Mouse (Mus musculus) C2C12 (cell line): ENCODE measurements at regions not wholly inside any gene's neighbourhood (a gene's known extent, or its start where the extent isn't known, plus 50 kb on each side); places are given as distances from the start of the nearest gene placed in this dataset.

Experiments used
- H3K27me3 ChIP-seq: one replicate; pipeline ENCODE4 v1.6.1; 2011; ENCODE audit not compliant: control insufficient read depth, insufficient read depth, insufficient read length
- H3K36me3 ChIP-seq: one replicate; pipeline ENCODE4 v1.6.1; 2011; ENCODE audit not compliant: control insufficient read depth, insufficient read depth
- H3K4me3 ChIP-seq: one replicate; pipeline ENCODE4 v1.5.1; 2011; ENCODE audit warnings: mild to moderate bottlenecking, control low read depth; ENCODE audit not compliant: poor library complexity, insufficient read depth, severe bottlenecking
- H3K79me2 ChIP-seq: one replicate; pipeline ENCODE4 v1.6.1; 2011; ENCODE audit not compliant: control insufficient read depth, insufficient read depth
- H3K79me3 ChIP-seq: one replicate; pipeline ENCODE4 v1.6.1; 2011; ENCODE audit warnings: low read depth, control low read depth
- H3ac ChIP-seq: one replicate; pipeline ENCODE3; 2011; ENCODE audit warnings: low read depth; ENCODE audit not compliant: control insufficient read depth, insufficient read length
- CEBPB ChIP-seq: IDR thresholded peaks from one replicate; pipeline ENCODE4 v1.6.1; 2011; ENCODE audit warnings: low read depth, mild to moderate bottlenecking, control low read depth, moderate library complexity
- CTCF ChIP-seq: IDR thresholded peaks from one replicate; pipeline ENCODE4 v1.5.1; 2011; ENCODE audit not compliant: control insufficient read depth, insufficient read depth, insufficient read length
- FOSL1 ChIP-seq: IDR thresholded peaks from one replicate; pipeline ENCODE4 v1.8.0; 2011; ENCODE audit warnings: mild to moderate bottlenecking, low read length; ENCODE audit not compliant: poor library complexity, insufficient read depth, severe bottlenecking
- MAX ChIP-seq: IDR thresholded peaks from one replicate; pipeline ENCODE4 v1.6.1; 2011; ENCODE audit warnings: mild to moderate bottlenecking, control low read depth
- MYOD1 ChIP-seq: IDR thresholded peaks from one replicate; pipeline ENCODE4 v1.6.1; 2011; ENCODE audit warnings: low read depth; ENCODE audit not compliant: control insufficient read depth, insufficient read length
- MYOG ChIP-seq: IDR thresholded peaks from one replicate; pipeline ENCODE4 v1.6.1; 2011; ENCODE audit not compliant: control insufficient read depth, insufficient read length; ENCODE audit errors: extremely low read depth
- USF1 ChIP-seq: IDR thresholded peaks from one replicate; pipeline ENCODE4 v1.6.1; 2011; ENCODE audit warnings: low read depth, mild to moderate bottlenecking, control low read depth, moderate library complexity

DNA sequence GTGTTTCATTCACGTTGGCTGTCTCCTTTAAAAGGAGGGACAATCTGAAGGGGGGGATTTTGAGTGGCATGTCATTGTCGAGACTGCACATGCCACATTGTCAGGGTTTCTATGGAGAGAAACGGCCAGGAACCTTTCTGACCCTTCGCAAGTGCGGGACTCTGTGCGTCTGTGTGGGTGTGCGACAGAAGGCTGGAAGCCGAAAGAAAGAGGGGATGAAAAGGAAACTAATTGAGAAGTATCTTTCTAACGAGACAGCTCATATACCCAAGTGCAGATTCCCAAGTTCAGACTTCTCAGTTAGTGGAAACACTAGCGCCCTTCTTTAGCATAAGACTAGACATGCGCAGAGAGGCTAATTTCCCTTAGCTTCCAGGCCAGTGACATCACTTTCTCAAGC, 421.4 kb downstream of the Gm10295 start:
- no peak overlapping the region for H3ac ChIP-seq
- TF ChIP-seq MYOG (no peak), FOSL1 (no peak)
- no peaks in the 10 kb centered on the region for H3K79me2 ChIP-seq
- H3K4me3 ChIP-seq, result no peak overlapping the region
- no peaks in the 10 kb centered on the region for H3K79me3 ChIP-seq
- H3K27me3 ChIP-seq, result no peaks in the 10 kb centered on the region
- H3K36me3 ChIP-seq, result no peaks in the 10 kb centered on the region

DNA sequence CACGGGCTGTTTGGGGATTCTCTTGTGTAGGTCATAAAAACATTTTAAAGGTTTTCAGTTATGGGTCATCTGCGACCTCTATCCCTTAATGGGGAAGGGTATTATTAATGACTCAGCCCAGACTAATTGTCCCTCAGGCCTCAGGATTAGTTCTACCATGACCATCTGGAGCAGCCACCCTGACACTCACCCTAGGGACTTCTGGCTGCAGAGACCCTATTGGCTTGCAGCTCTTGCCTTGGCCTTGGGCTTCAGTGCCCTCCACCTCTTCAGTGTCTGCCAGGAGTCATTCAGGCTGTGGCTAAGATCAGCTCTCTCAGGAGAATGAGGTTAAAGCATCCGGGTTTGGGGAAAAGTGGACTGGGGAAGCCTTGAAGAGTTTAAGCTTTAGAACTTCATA, 423.3 kb downstream of the Gm10295 start:
- no peaks in the 10 kb centered on the region for H3K36me3 ChIP-seq
- H3K4me3 ChIP-seq, result no peak overlapping the region
- no peaks in the 10 kb centered on the region for H3K79me2 ChIP-seq
- H3K27me3 ChIP-seq, result no peaks in the 10 kb centered on the region
- no peaks in the 10 kb centered on the region for H3K79me3 ChIP-seq
- no peak overlapping the region for H3ac ChIP-seq
- TF ChIP-seq CEBPB (no peak), MYOD1 (no peak), USF1 (no peak), CTCF (no peak), MYOG (no peak)

DNA sequence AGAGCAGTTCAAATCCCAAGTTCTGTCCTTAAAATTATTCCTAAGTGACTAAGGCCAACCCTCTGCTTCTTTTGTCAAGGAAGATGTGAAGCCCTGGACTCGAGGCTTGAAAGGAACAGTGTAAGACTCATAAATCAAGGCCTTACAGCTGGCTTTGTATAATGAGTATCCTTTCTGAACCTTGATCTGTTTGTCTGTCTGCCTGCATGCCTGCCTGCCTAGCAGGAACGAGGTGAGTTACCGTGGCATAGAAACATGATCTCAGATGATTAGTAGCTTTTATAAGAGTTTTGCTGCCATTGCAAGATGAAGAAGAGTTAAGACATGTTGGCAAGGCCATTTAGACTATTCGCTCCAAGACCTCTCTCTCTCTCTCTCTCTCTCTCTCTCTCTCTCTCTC, 434.3 kb downstream of the Gm10295 start:
- H3K36me3 ChIP-seq, result no peaks in the 10 kb centered on the region
- no peaks in the 10 kb centered on the region for H3K79me3 ChIP-seq
- TF ChIP-seq CEBPB, result no peak
- no peak for TF ChIP-seq MYOD1
- TF ChIP-seq FOSL1, result no peak
- no peak for TF ChIP-seq MAX
- TF ChIP-seq USF1, result no peak
- no peaks in the 10 kb centered on the region for H3K27me3 ChIP-seq
- H3K4me3 ChIP-seq, result no peak overlapping the region
- H3ac ChIP-seq, result no peak overlapping the region
- H3K79me2 ChIP-seq, result no peaks in the 10 kb centered on the region

DNA sequence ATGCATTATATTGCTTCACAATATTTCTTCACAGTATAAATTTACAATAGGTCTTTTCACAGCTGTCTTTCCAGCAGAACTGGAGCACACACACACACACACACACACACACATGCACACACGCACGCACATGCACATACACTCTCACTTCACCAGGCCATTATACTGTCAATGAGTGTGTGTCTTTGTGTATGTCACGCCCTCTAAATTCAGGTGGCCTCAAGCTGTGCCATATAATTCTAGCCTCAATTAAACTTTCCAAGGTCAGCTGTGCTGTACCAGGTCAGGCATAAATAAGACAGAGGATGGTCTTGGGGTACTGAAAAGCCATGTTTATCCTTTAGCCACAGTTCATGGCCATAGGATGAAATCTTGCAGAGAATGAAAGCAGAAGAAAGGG, 442.4 kb downstream of the Gm10295 start:
- H3K79me2 ChIP-seq, result no peaks in the 10 kb centered on the region
- TF ChIP-seq CEBPB, result no peak
- TF ChIP-seq MYOD1, result no peak
- no peak for TF ChIP-seq USF1
- no peak for TF ChIP-seq MYOG
- no peak for TF ChIP-seq MAX
- no peak for TF ChIP-seq FOSL1
- TF ChIP-seq CTCF, result no peak
- H3ac ChIP-seq, result no peak overlapping the region
- H3K4me3 ChIP-seq, result no peak overlapping the region
- no peaks in the 10 kb centered on the region for H3K79me3 ChIP-seq
- H3K36me3 ChIP-seq, result no peaks in the 10 kb centered on the region
- no peaks in the 10 kb centered on the region for H3K27me3 ChIP-seq

DNA sequence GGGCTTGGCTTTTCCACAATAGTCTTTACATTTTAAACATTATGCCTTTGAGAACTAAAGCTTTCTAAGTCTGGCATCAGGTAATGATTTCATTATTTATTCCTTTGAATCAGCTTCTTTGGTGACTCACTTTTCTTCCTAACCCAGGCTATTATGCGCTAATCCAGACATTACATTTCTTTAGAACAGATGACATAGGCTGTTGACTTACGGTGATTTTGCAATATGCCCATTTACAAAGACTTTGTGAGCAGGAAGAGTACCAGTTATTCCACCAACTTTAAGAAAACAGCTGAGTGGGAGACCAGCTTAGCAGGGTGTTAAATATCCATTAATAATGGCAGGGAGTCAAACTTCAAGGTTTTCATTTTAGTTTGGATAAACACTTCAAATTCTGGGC, 459.6 kb downstream of the Gm10295 start:
- Histone ChIP-seq H3K36me3 (no peaks in the 10 kb centered on the region), H3K79me3 (no peaks in the 10 kb centered on the region), H3K4me3 (no peak overlapping the region), H3ac (no peak overlapping the region), H3K27me3 (no peaks in the 10 kb centered on the region), H3K79me2 (no peaks in the 10 kb centered on the region)
- no peak for TF ChIP-seq FOSL1
- no peak for TF ChIP-seq USF1
- no peak for TF ChIP-seq MYOG
- TF ChIP-seq CTCF, result no peak
- TF ChIP-seq CEBPB, result no peak
- TF ChIP-seq MAX, result no peak
- TF ChIP-seq MYOD1, result no peak

DNA sequence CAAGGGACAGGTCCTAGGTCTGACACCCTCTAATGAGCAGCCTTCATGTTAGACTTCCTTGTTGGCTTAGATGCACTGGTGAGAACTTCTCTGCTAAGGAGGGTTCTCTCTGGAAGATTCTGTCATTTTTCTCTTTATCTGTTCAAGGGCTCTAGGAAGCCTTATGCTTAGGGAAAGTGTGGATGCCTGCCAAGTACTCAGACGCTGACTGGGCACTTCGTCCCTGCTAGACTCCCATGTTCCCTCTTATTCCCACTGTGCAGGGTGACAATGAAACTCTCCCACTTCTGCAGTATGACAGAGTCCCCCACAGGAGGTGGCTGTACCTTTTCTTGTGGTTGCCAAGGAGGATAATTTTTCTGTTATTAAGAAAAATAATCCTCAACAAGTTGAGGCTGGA, 470.8 kb downstream of the Gm10295 start:
- H3K27me3 ChIP-seq, result no peaks in the 10 kb centered on the region
- H3K79me2 ChIP-seq, result no peaks in the 10 kb centered on the region
- no peaks in the 10 kb centered on the region for H3K79me3 ChIP-seq
- H3ac ChIP-seq, result no peak overlapping the region
- TF ChIP-seq MYOD1 (no peak), MAX (no peak), CTCF (no peak), CEBPB (no peak), MYOG (no peak), FOSL1 (no peak), USF1 (no peak)
- no peaks in the 10 kb centered on the region for H3K36me3 ChIP-seq
- no peak overlapping the region for H3K4me3 ChIP-seq

DNA sequence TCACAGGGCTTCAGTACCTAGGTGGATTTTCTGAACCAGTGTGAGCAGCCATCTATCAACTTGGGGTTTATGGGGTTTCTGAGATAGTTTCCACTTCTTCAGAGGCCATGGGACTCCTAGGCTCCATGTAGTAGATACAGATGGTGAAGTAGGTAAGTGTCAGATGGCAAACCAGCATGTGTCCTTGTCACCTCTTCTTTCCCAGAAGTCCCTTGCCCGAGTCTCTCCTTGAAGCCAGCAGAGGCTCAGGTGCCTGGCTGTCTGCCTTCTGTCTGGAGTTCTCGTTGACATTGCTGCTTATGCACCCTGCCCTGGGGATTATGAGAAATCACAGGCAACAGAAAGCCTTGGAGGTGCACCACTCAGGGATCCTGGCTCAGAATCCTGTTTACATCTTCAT, 476.9 kb downstream of the Gm10295 start:
- no peaks in the 10 kb centered on the region for H3K36me3 ChIP-seq
- no peak overlapping the region for H3K4me3 ChIP-seq
- H3K27me3 ChIP-seq, result no peaks in the 10 kb centered on the region
- H3ac ChIP-seq, result no peak overlapping the region
- TF ChIP-seq CEBPB (no peak), MYOG (no peak), MYOD1 (no peak), USF1 (no peak), CTCF (no peak), FOSL1 (no peak), MAX (no peak)
- no peaks in the 10 kb centered on the region for H3K79me3 ChIP-seq
- no peaks in the 10 kb centered on the region for H3K79me2 ChIP-seq
